Mouse (Mus musculus) gastrocnemius, postnatal 10 days (tissue): ENCODE data around the gene Lrp5. TPM values are rescaled to one million over a fixed set of nuclear protein-coding genes. Genes with fewer than 3 reads are reported as not detected.
"Not testable (repeated sequence)": the region's sequence is repeated elsewhere in the genome, so short reads cannot be mapped to it uniquely, and the experiment has no call there.

Experiments used
- DNase-seq: peaks from one replicate; pipeline ENCODE4 v3.0.0; 2021; ENCODE audit warnings: mixed read lengths
- total RNA-seq, 2 experiments: library from RNA; stranded (reverse); gene quantifications; 2 replicates each; pipeline ENCODE4 v1.2.3; 2021

Lrp5 gene
- total RNA-seq, 2 experiments from 2014 or later = 40.7 to 44.1 TPM

- no peak for DNase-seq
Observed at GRCm38 (mm10) chr19:3695471-3695870, 9.1 kb upstream of the Lrp5 start.

- DNase-seq = no peak
Observed at GRCm38 (mm10) chr19:3695006-3695405, 8.6 kb upstream of the Lrp5 start.

GRCm38 (mm10) chr19:3694476-3694875 is 8.1 kb upstream of the Lrp5 start:
- no peak for DNase-seq

- no peak for DNase-seq
Observed at GRCm38 (mm10) chr19:3692414-3693145, 6.2 kb upstream of the Lrp5 start.

- no peak for DNase-seq
Observed at GRCm38 (mm10) chr19:3691337-3691736, 5.0 kb upstream of the Lrp5 start.

- no peak for DNase-seq
Observed at GRCm38 (mm10) chr19:3687676-3688171, 1.4 kb upstream of the Lrp5 start.

- peak; percentile 63 for DNase-seq
Observed at GRCm38 (mm10) chr19:3685611-3686214, 651 bp downstream of the Lrp5 start.

GRCm38 (mm10) chr19:3684957-3685580 is 1.3 kb downstream of the Lrp5 start:
- no peak for DNase-seq

- DNase-seq = no peak
Observed at GRCm38 (mm10) chr19:3684414-3684813, 1.9 kb downstream of the Lrp5 start.

DNA sequence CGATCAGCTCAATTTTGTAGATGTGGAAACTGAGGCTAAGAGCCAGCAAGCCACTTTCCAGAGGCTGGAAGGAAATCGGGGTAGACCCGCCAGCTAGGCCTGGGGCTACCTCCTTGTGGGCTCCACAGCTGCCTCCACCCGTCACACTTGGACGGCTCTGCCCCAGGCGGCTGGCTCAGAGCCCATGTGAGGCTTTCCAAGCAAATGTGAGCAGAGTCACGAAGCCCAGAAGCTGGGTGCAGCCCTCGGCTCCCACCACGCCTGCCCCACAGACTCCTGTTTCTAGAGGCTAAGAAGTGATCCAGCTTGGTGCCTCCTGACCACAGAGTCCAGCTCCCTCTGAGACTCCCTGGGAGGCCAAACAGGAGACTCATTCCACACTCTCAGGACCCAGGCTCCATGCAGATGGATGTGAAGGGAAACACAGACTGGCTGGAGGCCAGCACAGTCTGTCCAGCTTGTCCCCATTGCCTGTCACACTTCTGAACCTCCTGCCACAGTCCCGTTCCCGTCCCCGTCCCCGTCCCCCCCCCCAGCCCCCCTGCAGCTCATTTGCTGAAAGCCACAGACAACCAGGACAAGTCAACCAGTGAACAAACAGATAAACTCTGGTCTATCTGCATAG is 4.9 kb downstream of the Lrp5 start:
- DNase-seq = peak; percentile 90

DNA sequence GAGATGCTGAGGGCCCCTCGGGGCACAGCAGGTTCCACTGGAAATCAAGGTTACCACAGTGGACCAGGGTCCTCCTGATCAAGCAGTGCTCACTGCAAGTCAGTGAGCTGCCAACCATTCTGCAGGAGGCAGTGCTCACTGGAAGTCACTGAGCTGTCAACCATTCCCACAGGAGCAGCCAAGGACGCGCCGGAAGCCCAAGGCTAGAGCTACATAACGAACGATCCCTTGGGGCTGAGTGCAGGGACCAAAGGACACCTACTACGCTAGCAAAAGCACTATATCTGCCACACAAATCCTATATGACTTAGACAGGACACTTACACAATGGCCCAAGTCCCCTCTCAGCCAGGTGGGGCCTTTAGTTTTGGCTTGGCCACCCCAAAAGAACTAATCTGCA is 5.6 kb downstream of the Lrp5 start:
- DNase-seq = no peak

DNA sequence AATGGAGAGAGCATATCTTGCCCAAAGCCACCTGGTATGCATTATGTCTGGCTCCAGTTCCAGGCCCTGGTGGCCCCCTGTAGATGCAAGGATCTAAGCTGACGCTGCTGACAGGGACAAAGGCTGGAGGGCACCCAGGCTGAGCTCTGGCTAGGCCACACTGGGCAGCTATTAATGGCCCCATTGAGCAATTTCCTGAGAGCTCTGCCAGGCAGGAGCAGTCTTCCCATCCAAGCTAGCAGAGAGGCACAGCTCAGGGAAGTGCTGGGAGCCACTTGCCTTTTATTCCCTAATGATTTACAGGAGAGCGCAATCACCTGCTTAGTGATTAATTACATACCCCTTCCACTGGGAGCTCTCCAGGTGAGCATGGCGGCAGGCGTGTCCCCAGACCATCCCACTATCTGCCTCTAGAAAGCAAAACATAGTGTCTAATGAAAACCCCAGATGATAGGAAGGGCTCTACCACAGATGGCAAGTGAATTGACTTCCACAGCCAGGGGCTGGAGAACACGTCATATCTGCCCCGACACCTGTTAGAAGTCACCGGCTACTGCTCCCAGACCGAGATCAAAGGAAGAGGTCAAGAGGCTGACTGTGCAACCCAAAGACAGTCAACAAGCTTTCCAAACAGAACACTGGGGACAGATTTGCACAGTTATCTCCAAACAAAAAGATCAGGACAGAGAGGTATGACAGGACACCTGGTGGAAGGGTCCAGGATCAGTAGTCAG is 12.1 kb downstream of the Lrp5 start:
- no peak for DNase-seq

DNA sequence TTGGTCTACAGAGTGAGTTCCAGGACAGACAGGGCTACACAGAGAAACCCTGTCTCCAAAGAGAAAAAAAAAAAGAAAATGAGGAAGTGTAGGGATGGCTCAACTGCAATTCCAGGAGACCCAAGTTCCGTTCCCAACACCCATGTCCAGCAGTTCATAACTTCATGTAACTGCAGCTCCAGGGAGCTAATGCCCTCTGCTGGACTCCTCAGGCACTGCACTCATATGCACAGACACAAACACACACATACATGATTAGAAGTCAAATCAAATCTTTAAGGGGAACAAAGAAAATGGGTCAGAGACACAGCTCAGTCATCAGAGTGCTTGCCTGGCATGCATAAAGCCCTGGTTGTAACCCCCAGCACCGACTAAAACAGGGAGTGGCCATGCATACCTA is 13.2 kb downstream of the Lrp5 start:
- DNase-seq = no peak

DNA sequence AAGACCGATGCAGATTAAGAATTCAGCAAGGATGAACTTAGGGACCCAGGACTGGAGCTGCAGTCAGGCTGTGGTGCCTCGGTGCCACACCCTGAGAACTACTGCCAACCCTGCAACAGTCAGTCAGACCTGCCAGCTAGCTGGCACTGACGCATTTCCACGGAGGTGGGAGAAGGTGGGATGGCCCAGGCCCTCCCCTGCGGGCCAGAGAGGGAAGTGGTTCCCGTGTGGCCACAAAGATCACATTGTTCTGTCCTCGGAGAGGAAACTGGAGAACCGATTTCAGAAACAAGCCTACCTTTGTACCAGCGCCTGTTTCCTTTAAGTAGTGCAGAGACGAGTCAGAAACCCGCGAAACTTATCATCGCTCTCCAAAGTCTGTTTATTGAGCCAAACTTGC is 17.3 kb downstream of the Lrp5 start:
- DNase-seq = no peak

DNA sequence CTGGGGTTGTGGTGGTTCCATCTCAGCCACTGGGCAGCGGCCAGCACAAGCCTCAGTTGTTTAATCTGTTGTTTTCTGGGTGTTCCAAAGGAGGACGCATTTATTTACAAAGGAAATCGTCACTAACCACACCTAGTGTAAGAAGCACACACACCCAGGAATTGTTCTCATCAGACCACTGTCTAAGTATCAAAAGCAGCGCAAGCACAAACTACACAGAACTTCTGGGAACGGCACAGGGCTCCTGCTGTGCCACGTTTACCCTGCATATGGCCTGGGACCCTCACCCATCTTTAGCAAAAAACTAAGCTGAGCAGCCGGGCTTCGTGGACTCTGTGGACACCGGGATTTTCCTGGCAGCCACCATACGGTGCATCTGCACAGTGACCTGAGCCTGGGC is 17.8 kb downstream of the Lrp5 start:
- no peak for DNase-seq

GRCm38 (mm10) chr19:3667979-3668378 is 18.4 kb downstream of the Lrp5 start:
- no peak for DNase-seq

DNA sequence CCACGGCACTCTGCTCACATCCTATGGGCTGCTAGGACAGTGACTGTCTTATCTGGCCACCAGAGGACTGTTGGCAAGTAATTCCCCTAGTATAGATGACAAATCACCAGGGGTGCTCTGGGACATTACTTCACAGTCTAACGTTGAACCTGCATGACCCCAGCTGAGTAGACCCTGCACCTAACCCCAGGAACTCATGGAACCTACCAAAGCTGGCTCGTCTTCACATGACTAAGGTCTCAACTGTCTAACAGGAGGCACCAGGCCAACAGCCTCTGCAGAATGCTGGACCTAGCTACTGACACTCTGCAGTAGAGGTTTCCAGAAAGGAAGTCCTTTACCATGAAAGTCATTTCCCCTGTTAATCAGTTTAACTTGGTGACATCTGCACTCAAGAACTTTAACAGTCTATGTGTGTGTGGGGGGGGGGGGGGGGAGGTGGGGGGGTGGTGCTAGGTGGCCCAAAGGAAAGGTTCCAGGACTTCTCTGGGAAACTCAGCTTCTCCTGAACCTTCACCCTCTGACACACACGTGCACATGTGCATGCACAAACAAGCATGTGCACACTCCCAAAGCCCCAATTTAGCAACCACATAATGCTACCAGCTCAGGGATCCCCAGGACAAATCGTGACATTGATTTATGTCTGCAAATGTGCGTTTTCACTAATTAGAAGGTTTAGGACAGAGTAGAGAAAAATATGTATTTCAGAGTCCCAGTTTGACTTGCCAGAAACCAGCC is 19.0 kb downstream of the Lrp5 start:
- DNase-seq = peak; percentile 47

DNA sequence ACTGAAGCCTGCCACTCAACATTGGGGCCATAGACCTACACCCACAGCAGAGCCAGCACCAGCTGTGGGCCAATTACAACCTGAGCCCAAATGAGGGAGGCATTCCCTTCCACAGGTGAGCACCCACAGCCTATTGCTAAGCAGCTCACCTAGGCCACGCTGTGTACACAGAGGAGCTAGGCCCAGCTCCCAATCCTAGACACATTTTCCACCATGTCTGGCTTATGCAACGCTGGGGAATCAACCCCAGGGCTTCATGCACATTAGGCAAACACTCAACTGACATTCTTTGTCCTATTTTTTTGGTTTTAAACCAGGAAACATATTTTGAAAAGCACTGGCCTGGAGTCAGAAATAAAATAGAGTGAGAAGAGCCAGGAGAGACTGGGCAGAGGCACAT is 19.7 kb downstream of the Lrp5 start:
- DNase-seq = no peak

GRCm38 (mm10) chr19:3665510-3665909 is 20.9 kb downstream of the Lrp5 start:
- DNase-seq = no peak

GRCm38 (mm10) chr19:3657947-3658346 is 28.4 kb downstream of the Lrp5 start:
- no peak for DNase-seq

GRCm38 (mm10) chr19:3657065-3657464 is 29.3 kb downstream of the Lrp5 start:
- not testable (repeated sequence) for DNase-seq

- no peak for DNase-seq
Observed at GRCm38 (mm10) chr19:3656144-3656543, 30.2 kb downstream of the Lrp5 start.
